8 mouse cellular contexts compared by ENCODE assay signal in genomic region chr6:121064356-121065015, GRCm38 (mm10).
DNase-seq lines count a peak whose midpoint lies in the region; ATAC-seq and TF ChIP-seq lines count a peak whose summit lies in the region.

No protein-coding gene starts in this region.

- TF ChIP-seq POLR2A in cerebellum, adult 2 months (IDR thresholded peaks at IDR 0.05; ENCODE audit: borderline replicate concordance, insufficient read depth, low read length), result no peak

- no peak for TF ChIP-seq CTCF in cerebellum, adult 2 months (IDR thresholded peaks at IDR 0.05; ENCODE audit: borderline replicate concordance, insufficient read depth, low read depth, low read length)

- H3K27me3 ChIP-seq in cerebellum, adult 2 months (ENCODE audit: control insufficient read depth, insufficient read depth, low read length), result no peaks in the 10 kb centered on the region
- H3K27me3 ChIP-seq in hindbrain, embryonic 13.5 days, result no peaks in the 10 kb centered on the region
- no peaks in the 10 kb centered on the region for H3K27me3 ChIP-seq in limb, embryonic 12.5 days

- H3K4me2 ChIP-seq in hindbrain, embryonic 13.5 days, result peak overlapping the region; percentile 50
- H3K4me2 ChIP-seq in limb, embryonic 12.5 days, result peak overlapping the region; percentile 42

- H3K9ac ChIP-seq in hindbrain, embryonic 13.5 days, result peak overlapping the region; percentile 81
- 0 out of 2 replicates have a peak overlapping the region, but pooled peaks have one; percentile 0 for H3K9ac ChIP-seq in limb, embryonic 12.5 days (replicated peaks)

- no peak overlapping the region for H3K4me3 ChIP-seq in cerebellum, adult 2 months (replicated peaks; ENCODE audit: insufficient read depth, low read depth, low read length)
- peak overlapping the region; percentile 31 for H3K4me3 ChIP-seq in hindbrain, embryonic 13.5 days
- peak overlapping the region; percentile 16; the same call in 1 of the 2 replicates for H3K4me3 ChIP-seq in limb, embryonic 12.5 days (replicated peaks)

- H3K4me1 ChIP-seq in cerebellum, adult 2 months (ENCODE audit: control insufficient read depth, insufficient read depth, low read length), result peaks cover 82% of the 10 kb centered on the region
- H3K4me1 ChIP-seq in hindbrain, embryonic 13.5 days (replicated peaks), result peaks cover 68% of the 10 kb centered on the region
- peaks cover 30% of the 10 kb centered on the region for H3K4me1 ChIP-seq in limb, embryonic 12.5 days (replicated peaks)

- no peaks in the 10 kb centered on the region for H3K36me3 ChIP-seq in hindbrain, embryonic 13.5 days
- 0 out of 2 replicates have a peak, but pooled peaks cover 3% of the 10 kb centered on the region for H3K36me3 ChIP-seq in limb, embryonic 12.5 days

- peak overlapping the region; percentile 76 for H3K27ac ChIP-seq in cerebellum, adult 2 months (ENCODE audit: insufficient read depth, low read length)
- H3K27ac ChIP-seq in hindbrain, embryonic 13.5 days, result peak overlapping the region; percentile 97
- H3K27ac ChIP-seq in limb, embryonic 12.5 days, result peak overlapping the region; percentile 36

- peak; percentile 90 for ATAC-seq in hindbrain, embryonic 13.5 days (ENCODE audit: low FRiP score)
- ATAC-seq in limb, embryonic 12.5 days (ENCODE audit: insufficient number of reproducible peaks, insufficient read depth, low FRiP score, low TSS enrichment, low read depth), result no peak

- peak; percentile 58 for DNase-seq in cerebellum, adult 2 months
- DNase-seq in cerebellum, adult 8-10 months, result no peak
- DNase-seq in ZHBTc4 (ENCODE audit: low read depth, low spot score), result peak; percentile 89
- peak; percentile 60 for DNase-seq in retina, postnatal 1 day
- DNase-seq in frontal cortex, postnatal 25 days (ENCODE audit: low spot score in 2 of 2), result no peak
- no peak for DNase-seq in Muller cell, postnatal 12 days (ENCODE audit: inconsistent ontology term)

- no peaks in the 10 kb centered on the region for H3K9me3 ChIP-seq in hindbrain, embryonic 13.5 days
- H3K9me3 ChIP-seq in limb, embryonic 12.5 days, result no peaks in the 10 kb centered on the region

- WGBS in cerebellum, adult 2 months, result 31% methylated on average over 17 of the region's 17 CpGs
- WGBS in hindbrain, embryonic 13.5 days, result 34% methylated on average over 17 of the region's 17 CpGs
- WGBS in limb, embryonic 12.5 days, result 28% methylated on average over 17 of the region's 17 CpGs

Comparison
In these comparisons a context has a peak if more than half of its experiments do, and no peak if none do; other contexts are left out.
1. DNase-seq: peak in cerebellum, adult 2 months (2 of 2), ZHBTc4 (single experiment) and retina, postnatal 1 day (single experiment); none in cerebellum, adult 8-10 months (single experiment), frontal cortex, postnatal 25 days (0 of 2) and Muller cell, postnatal 12 days (single experiment).
2. H3K27ac ChIP-seq: peak in every context shown above with its lines; median percentile 97 in hindbrain, embryonic 13.5 days; 76 in cerebellum, adult 2 months; 36 in limb, embryonic 12.5 days.